Mouse (Mus musculus): Measurements from ENCODE around the gene Abhd8.

DNA sequence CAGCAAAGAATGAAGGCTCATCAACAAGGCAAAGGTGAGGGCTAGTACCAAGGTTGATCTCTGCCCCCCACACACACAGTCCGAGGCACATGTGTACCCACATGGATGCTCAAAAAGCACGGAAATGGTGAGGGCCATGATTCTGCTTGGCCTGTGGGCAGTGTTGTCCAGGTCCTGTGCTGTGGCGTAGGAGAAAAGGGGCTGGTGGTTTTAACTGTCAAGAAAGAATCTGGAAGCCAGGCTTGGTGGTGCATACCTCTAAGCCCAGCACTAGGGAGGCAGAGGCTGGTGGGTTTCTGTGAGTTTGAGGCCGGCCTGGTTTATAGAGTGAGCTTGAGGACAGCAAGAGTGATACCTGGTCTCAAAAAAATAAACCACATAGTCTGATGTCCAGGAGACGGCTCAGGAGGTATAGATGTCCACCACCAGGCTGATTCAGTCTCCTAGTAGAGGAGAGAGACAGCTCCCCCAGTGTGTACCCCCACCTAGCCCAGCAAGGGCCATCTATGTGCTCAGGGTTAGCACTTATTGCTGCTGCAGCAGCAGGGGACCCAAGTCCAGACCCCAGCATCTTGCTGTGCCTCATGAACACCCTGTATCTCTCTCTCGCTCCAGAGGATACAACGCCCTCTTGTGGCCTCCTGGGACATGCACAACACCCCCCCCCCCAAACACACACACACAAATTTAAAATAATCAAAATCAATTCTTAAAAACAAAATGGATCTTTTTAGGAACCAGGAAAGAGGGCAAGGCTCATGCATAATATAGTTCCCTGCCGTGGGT lies 9.3 kb upstream of the Abhd8 start:
- TF ChIP-seq CTCF (IDR thresholded peaks at IDR 0.05; ENCODE audit: extremely low read depth, insufficient read depth, low read length) (peak; percentile 15; the same call in 1 of the 2 replicates), POLR2A (IDR thresholded peaks at IDR 0.05; ENCODE audit: extremely low read depth, insufficient read depth, low read length) (no peak)
